Mouse (Mus musculus): ENCODE results near the gene Gm37240.
A peak's percentile ranks its signal among the peaks of the same experiment; 100 is the strongest.

Gm37240 gene

GRCm38 (mm10) chr3:85508717-85509279, 378.5 kb downstream of the Gm37240 start:
- DNase-seq (ENCODE audit: low read depth, low spot score) = no peak

- DNase-seq (ENCODE audit: low read depth, low spot score) = no peak
Observed at GRCm38 (mm10) chr3:85500096-85500495, 387.2 kb downstream of the Gm37240 start.

- DNase-seq (ENCODE audit: low read depth, low spot score) = no peak
Observed at GRCm38 (mm10) chr3:85496146-85496545, 391.2 kb downstream of the Gm37240 start.

- no peak for DNase-seq (ENCODE audit: low read depth, low spot score)
Observed at GRCm38 (mm10) chr3:85493796-85494195, 393.5 kb downstream of the Gm37240 start.

DNA sequence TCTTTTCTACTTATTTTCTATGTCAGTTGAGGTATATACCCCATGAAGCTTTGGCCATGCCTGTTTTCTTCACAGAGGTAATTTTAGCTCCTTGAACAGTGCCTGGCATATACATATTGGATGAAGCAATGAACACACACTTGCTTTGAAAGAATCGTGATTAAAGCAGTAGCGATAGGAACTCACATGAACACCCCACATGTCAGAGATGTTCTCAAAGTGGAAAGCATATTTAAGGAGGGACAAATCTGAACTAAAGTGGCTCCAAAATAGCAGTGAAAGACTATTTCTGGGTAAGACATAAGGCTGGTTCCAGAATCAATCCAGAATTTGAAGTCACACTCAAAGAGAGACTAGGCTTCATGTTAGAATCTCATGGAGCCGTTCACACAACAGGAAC, 397.1 kb downstream of the Gm37240 start:
- no peak for DNase-seq (ENCODE audit: low read depth, low spot score)

DNA sequence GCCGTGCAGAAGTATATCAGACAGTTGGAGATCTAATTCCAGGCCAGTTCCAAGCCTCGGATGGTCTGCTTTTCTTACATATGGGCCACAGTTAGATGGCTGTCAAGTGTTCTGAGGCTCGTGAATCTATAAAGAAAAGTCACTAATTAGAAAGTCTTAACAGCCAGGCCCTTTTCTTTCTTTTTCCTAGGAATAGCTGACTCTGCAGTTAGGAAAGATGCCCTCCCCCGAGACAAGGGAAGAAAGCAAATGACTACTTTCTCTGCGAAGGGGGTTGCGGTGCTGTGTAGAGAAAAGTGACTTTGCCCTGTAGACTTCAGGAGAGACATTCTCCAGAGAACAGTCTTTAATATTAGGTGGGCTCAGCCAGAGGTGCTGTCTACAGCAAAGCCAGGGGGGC, 399.9 kb downstream of the Gm37240 start:
- no peak for DNase-seq (ENCODE audit: low read depth, low spot score)

GRCm38 (mm10) chr3:85485536-85486190, 401.7 kb downstream of the Gm37240 start:
- DNase-seq (ENCODE audit: low read depth, low spot score) = no peak

GRCm38 (mm10) chr3:85482636-85483035, 404.7 kb downstream of the Gm37240 start:
- no peak for DNase-seq (ENCODE audit: low read depth, low spot score)

- DNase-seq (ENCODE audit: low read depth, low spot score) = no peak
Observed at GRCm38 (mm10) chr3:85480638-85481037, 406.7 kb downstream of the Gm37240 start.

- no peak for DNase-seq (ENCODE audit: low read depth, low spot score)
Observed at GRCm38 (mm10) chr3:85478731-85479130, 408.6 kb downstream of the Gm37240 start.

- no peak for DNase-seq (ENCODE audit: low read depth, low spot score)
Observed at GRCm38 (mm10) chr3:85469711-85470110, 417.6 kb downstream of the Gm37240 start.

- DNase-seq (ENCODE audit: low read depth, low spot score) = no peak
Observed at GRCm38 (mm10) chr3:85468995-85469394, 418.3 kb downstream of the Gm37240 start.

DNA sequence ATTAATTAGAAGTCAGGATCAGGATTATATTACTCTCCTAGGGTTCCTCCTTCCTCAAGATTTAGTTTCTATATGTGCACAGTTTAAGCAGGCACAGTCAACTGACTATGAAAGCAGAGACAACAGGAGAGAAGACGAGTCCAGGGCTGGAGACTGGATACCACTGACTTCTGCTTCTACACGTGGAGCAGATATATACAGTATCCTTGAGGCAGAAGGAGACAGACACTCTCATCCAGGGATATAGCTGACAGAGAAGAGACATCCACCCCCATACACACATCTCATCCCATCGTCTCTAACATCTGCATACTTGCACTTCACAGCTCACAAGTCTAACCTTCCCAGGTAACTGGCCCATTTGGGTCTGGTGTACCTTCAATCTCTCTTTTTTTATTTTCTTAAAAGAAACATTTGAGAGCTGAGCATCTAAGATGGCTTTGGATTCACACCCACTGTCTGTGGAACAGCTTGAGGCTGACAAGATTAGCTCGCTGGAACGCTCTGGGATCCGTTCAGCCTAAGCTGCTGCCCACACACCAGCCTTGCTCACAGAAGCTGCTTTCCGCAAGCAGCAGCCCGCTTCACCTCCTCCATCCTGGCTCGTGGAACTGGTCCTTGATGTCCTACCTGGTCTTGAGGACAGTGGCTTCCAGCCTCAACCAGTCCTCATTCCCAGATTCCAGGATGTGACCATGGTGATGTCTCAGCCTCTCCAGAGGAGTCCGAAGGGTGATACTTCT, 421.9 kb downstream of the Gm37240 start:
- DNase-seq (ENCODE audit: low read depth, low spot score) = peak; percentile 44

DNA sequence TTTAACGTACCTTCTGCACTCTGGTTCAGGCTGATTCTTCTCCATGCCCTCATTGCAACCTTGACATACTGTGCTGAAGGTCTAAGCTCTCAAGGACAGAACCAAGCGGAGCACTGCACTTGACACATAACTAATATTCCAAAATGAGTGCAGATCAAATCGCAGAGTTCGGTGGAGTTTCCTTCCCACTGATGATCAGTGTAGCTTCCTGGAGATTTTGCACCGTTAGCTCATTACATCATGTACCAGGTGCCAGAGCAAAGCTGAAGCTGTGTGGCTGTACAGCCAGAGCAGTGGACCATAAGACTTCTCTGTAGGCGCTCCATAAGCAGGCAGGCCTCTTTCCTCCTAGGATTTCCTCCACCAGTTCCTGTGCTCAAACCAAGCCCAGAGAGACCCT, 427.3 kb downstream of the Gm37240 start:
- no peak for DNase-seq (ENCODE audit: low read depth, low spot score)

DNA sequence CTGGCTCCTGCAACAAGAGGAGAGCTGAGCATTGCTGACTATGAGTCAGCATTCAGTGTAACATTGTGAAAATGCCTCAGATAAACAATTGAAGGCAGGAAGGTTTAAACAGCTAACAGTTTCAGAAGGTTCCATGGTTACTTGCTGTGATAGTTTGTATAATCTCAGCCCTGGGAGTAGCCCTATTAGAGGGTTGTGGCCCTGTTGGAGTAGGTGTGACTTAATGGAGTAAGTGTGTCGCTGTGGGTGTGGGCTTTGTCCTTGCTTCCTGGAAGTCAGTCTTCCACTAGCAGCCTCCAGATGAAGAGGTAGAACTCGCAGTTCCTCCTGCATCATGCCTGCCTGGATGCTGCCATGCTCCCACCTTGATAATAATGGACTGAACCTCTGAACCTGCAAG, 430.3 kb downstream of the Gm37240 start:
- DNase-seq (ENCODE audit: low read depth, low spot score) = no peak

GRCm38 (mm10) chr3:85455453-85455852, 431.9 kb downstream of the Gm37240 start:
- DNase-seq (ENCODE audit: low read depth, low spot score) = no peak

GRCm38 (mm10) chr3:85454001-85454400, 433.3 kb downstream of the Gm37240 start:
- no peak for DNase-seq (ENCODE audit: low read depth, low spot score)

DNA sequence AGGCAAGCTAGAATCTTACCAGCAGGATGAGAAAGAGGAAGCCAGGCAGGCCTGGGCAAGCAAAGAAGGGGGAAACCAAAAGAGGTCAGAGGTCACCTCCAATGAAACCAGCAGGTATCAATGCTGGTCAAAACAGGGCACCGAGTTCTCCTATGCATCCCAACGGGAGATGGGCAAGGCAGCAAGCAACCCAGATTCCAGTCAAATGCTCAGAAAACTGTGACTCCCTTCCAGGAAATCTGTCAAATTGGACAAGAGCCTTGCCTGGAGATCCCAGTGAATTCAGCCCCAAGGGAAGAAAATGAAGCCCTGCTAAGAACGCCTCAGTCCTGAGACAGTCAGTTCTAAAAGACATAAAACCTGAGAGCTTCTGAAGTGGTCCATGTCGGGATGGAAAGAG, 437.9 kb downstream of the Gm37240 start:
- DNase-seq (ENCODE audit: low read depth, low spot score) = no peak

- DNase-seq (ENCODE audit: low read depth, low spot score) = no peak
Observed at GRCm38 (mm10) chr3:85442781-85443180, 444.5 kb downstream of the Gm37240 start.

DNA sequence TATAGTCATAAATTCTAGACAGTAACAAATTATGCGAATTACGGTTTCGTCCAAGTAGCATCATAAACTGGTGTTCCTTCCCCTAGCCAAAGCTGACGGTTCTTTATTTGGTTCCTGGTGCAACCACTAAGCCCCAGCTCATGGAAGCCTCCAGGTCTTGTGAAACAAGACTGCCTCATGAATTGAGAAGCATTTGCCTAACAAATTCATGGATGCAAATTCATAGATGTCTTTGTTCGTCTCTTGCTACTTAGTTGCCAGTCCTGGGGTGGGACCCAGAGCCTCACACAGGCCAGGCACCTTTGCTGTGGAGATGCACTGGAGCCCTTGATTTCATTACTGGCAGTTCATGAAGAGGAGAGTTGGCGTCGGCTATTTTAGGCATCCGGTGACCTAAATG, 445.1 kb downstream of the Gm37240 start:
- no peak for DNase-seq (ENCODE audit: low read depth, low spot score)

- no peak for DNase-seq (ENCODE audit: low read depth, low spot score)
Observed at GRCm38 (mm10) chr3:85435406-85435805, 451.9 kb downstream of the Gm37240 start.

DNA sequence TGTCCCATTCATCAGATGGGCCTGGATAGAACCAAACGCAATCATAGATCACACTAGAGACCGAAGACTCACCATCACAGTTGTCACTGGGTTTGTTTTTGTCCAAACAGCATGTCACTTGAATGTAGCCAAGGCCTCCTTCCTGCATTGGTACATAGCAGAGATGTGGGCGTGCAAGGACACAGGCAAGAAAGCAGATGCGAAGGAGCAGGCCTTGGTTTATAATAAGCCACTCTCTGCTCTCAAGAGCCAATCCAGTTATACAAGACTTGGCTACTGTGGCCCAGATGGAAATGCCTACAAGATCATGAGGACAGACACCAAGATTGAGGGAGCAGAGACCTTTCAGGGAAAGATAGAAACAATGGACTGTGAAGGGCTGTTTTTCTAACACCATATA, 456.1 kb downstream of the Gm37240 start:
- no peak for DNase-seq (ENCODE audit: low read depth, low spot score)

- DNase-seq (ENCODE audit: low read depth, low spot score) = no peak
Observed at GRCm38 (mm10) chr3:85423376-85423997, 463.8 kb downstream of the Gm37240 start.

All from retina, adult 2 months (tissue).